Mouse (Mus musculus): Measurements from ENCODE around the gene Rsl24d1.

- TF ChIP-seq CTCF (conservative IDR thresholded peaks at IDR 0.05; ENCODE audit: low read length) (no peak), POU5F1 (IDR thresholded peaks at IDR 0.05; ENCODE audit: borderline replicate concordance, low read length) (no peak), NANOG (IDR thresholded peaks at IDR 0.05; ENCODE audit: borderline replicate concordance, low read length) (peak; percentile 88)
Measured at GRCm38 (mm10) chr9:73079801-73080325, 33.4 kb upstream of the Rsl24d1 start.
